Mouse (Mus musculus) thymus, adult 2 months (tissue): Measurements from ENCODE around the gene Tyrobp.

Experiments
- CTCF ChIP-seq: fragments of 200-500 bp; IDR thresholded peaks from 2 replicates; pipeline ENCODE4 v1.5.1; 2012; ENCODE audit warnings: mild to moderate bottlenecking, control low read depth, low read length, moderate library complexity, borderline replicate concordance; ENCODE audit not compliant: control insufficient read depth, poor library complexity, insufficient read depth; ENCODE audit errors: extremely low read depth
- POLR2A ChIP-seq: fragments of 200-500 bp; IDR thresholded peaks from 2 replicates; pipeline ENCODE4 v1.6.1; 2012; ENCODE audit warnings: mild to moderate bottlenecking, low read length, control low read depth, moderate library complexity; ENCODE audit not compliant: control insufficient read depth, poor library complexity, insufficient read depth; ENCODE audit errors: extremely low read depth

GRCm38 (mm10) chr7:30464816-30465300 lies 51.3 kb downstream of the Tyrobp start:
- TF ChIP-seq CTCF (no peak), POLR2A (no peak)
